Mouse (Mus musculus): ENCODE data around the gene Emid1. TPM values are rescaled to one million over a fixed set of nuclear protein-coding genes. Genes with fewer than 3 reads are reported as not detected.

Gene Emid1
- total and polyA plus RNA-seq, 3 experiments = 0.10 to 0.15 TPM; not detected in 1

DNA sequence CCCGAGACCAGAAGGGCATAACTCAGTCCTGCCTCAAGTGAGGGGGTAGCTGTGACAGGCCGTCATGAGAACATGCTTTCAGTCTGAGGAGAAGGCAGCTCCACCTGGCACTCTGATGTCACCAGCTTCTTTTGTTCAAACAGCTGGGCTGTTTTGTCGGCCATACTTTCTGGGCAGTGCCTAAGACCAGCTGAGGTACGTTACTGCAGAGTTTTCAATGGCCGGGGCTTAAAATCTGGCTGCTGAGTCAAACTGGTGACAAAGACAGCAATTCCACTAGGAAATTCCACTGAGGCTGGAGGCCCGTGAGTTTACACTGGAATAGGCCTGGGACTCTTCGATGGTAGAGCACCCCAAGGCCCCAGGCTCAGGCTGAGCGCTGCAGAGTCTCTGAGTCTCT, 24.6 kb upstream of the Emid1 start:
- TF ChIP-seq NRF1 (IDR thresholded peaks at IDR 0.05; ENCODE audit: insufficient read depth, low read depth, low read length, poor library complexity, severe bottlenecking) (no peak), EP300 (IDR thresholded peaks at IDR 0.05; ENCODE audit: low read depth in 1 of 2, low read length in 2 of 2) (no peak), ZKSCAN1 (IDR thresholded peaks at IDR 0.05; ENCODE audit: low read depth, low read length) (no peak), CHD1 (IDR thresholded peaks at IDR 0.05; ENCODE audit: low read depth, low read length) (no peak), HCFC1 (IDR thresholded peaks at IDR 0.05; ENCODE audit: low read depth, low read length) (no peak), MYC (IDR thresholded peaks at IDR 0.05; ENCODE audit: low read depth, low read length) (no peak), ZC3H11A (IDR thresholded peaks at IDR 0.05; ENCODE audit: low read depth, low read length) (no peak), SMC3 (IDR thresholded peaks at IDR 0.05; ENCODE audit: low read depth, low read length) (no peak), MXI1 (IDR thresholded peaks at IDR 0.05; ENCODE audit: low read depth, low read length) (no peak), POLR2AphosphoS5 (IDR thresholded peaks at IDR 0.05; ENCODE audit: borderline replicate concordance, low read depth, low read length) (no peak), MYB (IDR thresholded peaks at IDR 0.05; ENCODE audit: low read depth, low read length) (no peak)
- no peaks in the 10 kb centered on the region for H3K79me2 ChIP-seq (ENCODE audit: control insufficient read depth, insufficient read depth, low read length, poor library complexity)
- no peaks in the 10 kb centered on the region; a peak in 1 of 4 replicates for H3K27me3 ChIP-seq (ENCODE audit: control insufficient read depth in 1 of 2, insufficient read depth in 2 of 2, low read length in 2 of 2)
- H3K9me3 ChIP-seq (replicated peaks; ENCODE audit: insufficient read depth, low read length) = no peaks in the 10 kb centered on the region
- H3K4me3 ChIP-seq (ENCODE audit: control insufficient read depth in 1 of 2, insufficient read depth in 1 of 2, low read depth in 2 of 2, low read length in 2 of 2) = no peak overlapping the region
- DNase-seq (ENCODE audit: low read depth, low spot score) = no peak
- H3K27ac ChIP-seq (ENCODE audit: control insufficient read depth, low read depth, low read length) = no peak overlapping the region
- no peak overlapping the region for H3K9ac ChIP-seq (ENCODE audit: control insufficient read depth, low read depth, low read length, poor library complexity, severe bottlenecking)
- H3K4me1 ChIP-seq (ENCODE audit: control insufficient read depth in 1 of 2, insufficient read depth in 2 of 2, low read length in 2 of 2) = no peaks in the 10 kb centered on the region
- H3K36me3 ChIP-seq (ENCODE audit: control insufficient read depth in 1 of 2, insufficient read depth in 2 of 2, low read length in 2 of 2) = no peaks in the 10 kb centered on the region

DNA sequence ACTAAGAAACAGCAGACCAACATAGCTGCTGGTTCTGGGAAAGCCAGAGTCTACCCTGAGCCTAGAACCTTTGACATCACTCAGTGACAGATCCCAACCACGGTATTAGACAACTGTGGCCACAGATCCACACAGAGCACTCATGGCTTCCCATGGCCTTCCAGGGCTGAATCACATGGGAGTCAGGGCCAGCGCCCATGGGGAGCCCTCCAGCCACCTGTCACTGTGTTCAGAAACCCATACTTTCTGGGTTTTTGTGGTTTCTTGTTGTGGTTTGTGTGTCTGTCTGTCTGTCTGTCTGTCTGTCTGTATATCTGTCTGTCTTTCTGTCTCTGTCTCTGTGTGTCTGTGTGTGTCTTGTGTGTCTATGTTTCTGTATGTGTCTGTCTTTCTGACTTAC, 23.8 kb upstream of the Emid1 start:
- DNase-seq (ENCODE audit: low read depth, low spot score) = no peak
- Histone ChIP-seq H3K4me1 (ENCODE audit: control insufficient read depth in 1 of 2, insufficient read depth in 2 of 2, low read length in 2 of 2) (no peaks in the 10 kb centered on the region), H3K9ac (ENCODE audit: control insufficient read depth, low read depth, low read length, poor library complexity, severe bottlenecking) (no peak overlapping the region), H3K36me3 (ENCODE audit: control insufficient read depth in 1 of 2, insufficient read depth in 2 of 2, low read length in 2 of 2) (no peaks in the 10 kb centered on the region), H3K9me3 (replicated peaks; ENCODE audit: insufficient read depth, low read length) (no peaks in the 10 kb centered on the region), H3K27me3 (ENCODE audit: control insufficient read depth in 1 of 2, insufficient read depth in 2 of 2, low read length in 2 of 2) (no peaks in the 10 kb centered on the region; a peak in 1 of 4 replicates), H3K79me2 (ENCODE audit: control insufficient read depth, insufficient read depth, low read length, poor library complexity) (no peaks in the 10 kb centered on the region), H3K4me3 (ENCODE audit: control insufficient read depth in 1 of 2, insufficient read depth in 1 of 2, low read depth in 2 of 2, low read length in 2 of 2) (no peak overlapping the region), H3K27ac (ENCODE audit: control insufficient read depth, low read depth, low read length) (no peak overlapping the region)
- no peak for TF ChIP-seq UBTF (IDR thresholded peaks at IDR 0.05; ENCODE audit: borderline replicate concordance, insufficient read depth, low read depth, low read length)
- TF ChIP-seq MXI1 (IDR thresholded peaks at IDR 0.05; ENCODE audit: low read depth, low read length) = no peak

DNA sequence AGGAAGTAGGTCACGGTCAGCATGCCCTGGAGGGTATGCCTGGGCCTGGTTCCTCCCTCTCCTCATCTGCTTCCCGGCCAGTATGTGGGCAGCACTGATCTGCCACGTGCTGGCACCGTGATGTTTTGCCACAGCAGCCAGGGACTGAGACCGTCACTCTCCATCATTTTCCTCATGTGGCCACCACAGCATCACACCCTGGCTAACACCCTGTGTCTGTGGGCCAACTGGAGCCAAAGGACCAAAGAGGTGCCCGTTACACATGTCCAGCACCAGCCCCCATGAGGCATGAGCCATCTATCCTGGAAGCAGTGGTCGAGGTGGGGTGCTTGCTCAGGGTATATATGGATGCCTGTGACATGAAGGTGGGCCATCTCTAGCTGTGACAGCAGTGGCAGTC, 23.1 kb upstream of the Emid1 start:
- H3K9me3 ChIP-seq (replicated peaks; ENCODE audit: insufficient read depth, low read length) = no peaks in the 10 kb centered on the region
- no peaks in the 10 kb centered on the region for H3K79me2 ChIP-seq (ENCODE audit: control insufficient read depth, insufficient read depth, low read length, poor library complexity)
- no peak for TF ChIP-seq MYC (IDR thresholded peaks at IDR 0.05; ENCODE audit: low read depth, low read length)
- TF ChIP-seq KAT2A (conservative IDR thresholded peaks at IDR 0.05; ENCODE audit: low read depth, low read length) = no peak
- no peak for TF ChIP-seq NELFE (IDR thresholded peaks at IDR 0.05; ENCODE audit: low read depth, low read length)
- no peak for TF ChIP-seq GABPA (IDR thresholded peaks at IDR 0.05; ENCODE audit: low read depth, low read length)
- no peak for TF ChIP-seq MXI1 (IDR thresholded peaks at IDR 0.05; ENCODE audit: low read depth, low read length)
- no peak for TF ChIP-seq MEF2A (IDR thresholded peaks at IDR 0.05; ENCODE audit: extremely low read depth, insufficient replicate concordance, low read depth, low read length, poor library complexity, severe bottlenecking)
- no peak for TF ChIP-seq GATA1 (IDR thresholded peaks at IDR 0.05; ENCODE audit: low read depth, low read length)
- no peak for TF ChIP-seq E2F4 (IDR thresholded peaks at IDR 0.05; ENCODE audit: borderline replicate concordance, low read depth, low read length)
- TF ChIP-seq POLR2AphosphoS5 (IDR thresholded peaks at IDR 0.05; ENCODE audit: borderline replicate concordance, low read depth, low read length) = no peak; the same call in 1 of the 2 replicates
- no peak for TF ChIP-seq TBP (IDR thresholded peaks at IDR 0.05; ENCODE audit: low read depth, low read length)
- no peak for TF ChIP-seq UBTF (IDR thresholded peaks at IDR 0.05; ENCODE audit: borderline replicate concordance, insufficient read depth, low read depth, low read length)
- no peak for TF ChIP-seq USF2 (IDR thresholded peaks at IDR 0.05; ENCODE audit: borderline replicate concordance in 1 of 2, insufficient read depth in 1 of 2, low read depth in 1 of 2, low read length in 2 of 2)
- no peak for TF ChIP-seq TAL1 (IDR thresholded peaks at IDR 0.05; ENCODE audit: low read length)
- no peak for TF ChIP-seq POLR2A (IDR thresholded peaks at IDR 0.05; ENCODE audit: control insufficient read depth in 1 of 2, insufficient read depth in 1 of 2, low read depth in 1 of 2, low read length in 2 of 2, poor library complexity in 1 of 2)
- no peak for TF ChIP-seq USF1 (IDR thresholded peaks at IDR 0.05; ENCODE audit: low read depth, low read length)
- no peaks in the 10 kb centered on the region for H3K4me1 ChIP-seq (ENCODE audit: control insufficient read depth in 1 of 2, insufficient read depth in 2 of 2, low read length in 2 of 2)
- H3K4me3 ChIP-seq (ENCODE audit: control insufficient read depth in 1 of 2, insufficient read depth in 1 of 2, low read depth in 2 of 2, low read length in 2 of 2) = no peak overlapping the region
- H3K9ac ChIP-seq (ENCODE audit: control insufficient read depth, low read depth, low read length, poor library complexity, severe bottlenecking) = no peak overlapping the region
- no peaks in the 10 kb centered on the region; a peak in 1 of 4 replicates for H3K27me3 ChIP-seq (ENCODE audit: control insufficient read depth in 1 of 2, insufficient read depth in 2 of 2, low read length in 2 of 2)
- DNase-seq (ENCODE audit: low read depth, low spot score) = no peak
- H3K36me3 ChIP-seq (ENCODE audit: control insufficient read depth in 1 of 2, insufficient read depth in 2 of 2, low read length in 2 of 2) = no peaks in the 10 kb centered on the region
- no peak overlapping the region for H3K27ac ChIP-seq (ENCODE audit: control insufficient read depth, low read depth, low read length)
